ENCODE assay signal across 12 mouse cellular contexts in genomic region chr17:67011836-67012583, GRCm38 (mm10).
A peak's percentile ranks its signal among the peaks of the same experiment; 100 is the strongest.
DNase-seq lines count a peak whose midpoint lies in the region; ATAC-seq and TF ChIP-seq lines count a peak whose summit lies in the region.
"Had no signal": no experiment of that assay in that cellular context is flagged by ENCODE, and none has a peak within 500 bp of the region (broad histone marks: within the 10 kb centered on the region; RNA-seq: fewer than 3 reads in every experiment).

No protein-coding gene starts in this region.

- no peak overlapping the region for H3K4me3 ChIP-seq in kidney, embryonic 15.5 days (replicated peaks)
- no peak overlapping the region for H3K4me3 ChIP-seq in kidney, adult 2 months (ENCODE audit: insufficient read depth, low read depth, low read length)
- H3K4me3 ChIP-seq: heart, adult 2 months had no signal

- H3K36me3 ChIP-seq in kidney, embryonic 15.5 days, result no peaks in the 10 kb centered on the region
- no peaks in the 10 kb centered on the region for H3K36me3 ChIP-seq in kidney, adult 2 months (ENCODE audit: control insufficient read depth, insufficient read depth, low read length)

- TF ChIP-seq CTCF in kidney, adult 2 months (conservative IDR thresholded peaks at IDR 0.05; ENCODE audit: insufficient read depth, insufficient read length, low read depth, low read length), result no peak

- H3K27me3 ChIP-seq in kidney, embryonic 15.5 days, result no peaks in the 10 kb centered on the region
- no peaks in the 10 kb centered on the region for H3K27me3 ChIP-seq in kidney, adult 2 months (replicated peaks; ENCODE audit: control insufficient read depth, insufficient read depth, low read length)

- no peaks in the 10 kb centered on the region for H3K4me1 ChIP-seq in kidney, embryonic 15.5 days
- no peaks in the 10 kb centered on the region for H3K4me1 ChIP-seq in kidney, adult 2 months (ENCODE audit: control insufficient read depth, insufficient read depth, low read length)

- no peaks in the 10 kb centered on the region for H3K9me3 ChIP-seq in kidney, embryonic 15.5 days (replicated peaks)

- H3K4me2 ChIP-seq in kidney, embryonic 15.5 days, result no peak overlapping the region
- H3K4me2 ChIP-seq: lung, embryonic 14.5 days had no signal

- WGBS in kidney, embryonic 15.5 days, result 93% methylated on average over 6 of the region's 6 CpGs
- 93% methylated on average over 6 of the region's 6 CpGs for WGBS in kidney, adult 2 months

- H3K9ac ChIP-seq in kidney, embryonic 15.5 days, result no peak overlapping the region
- H3K9ac ChIP-seq: lung, embryonic 14.5 days had no signal

- no peak for ATAC-seq in inflammation-experienced regulatory T-cells, adult 6 months
- no peak for ATAC-seq in kidney, embryonic 15.5 days (replicated peaks; ENCODE audit: low FRiP score)

- H3K27ac ChIP-seq in kidney, embryonic 15.5 days, result no peak overlapping the region
- no peak overlapping the region for H3K27ac ChIP-seq in kidney, adult 2 months (ENCODE audit: insufficient read depth, low read depth, low read length)
- H3K27ac ChIP-seq: heart, adult 2 months had no signal

- no peak for TF ChIP-seq POLR2A in kidney, adult 2 months (IDR thresholded peaks at IDR 0.05; ENCODE audit: low read depth, low read length)

- peak; percentile 88 for DNase-seq in right cerebral cortex, adult 18-20 months
- DNase-seq in right cerebral cortex, postnatal 4 days, result no peak
- DNase-seq in frontal cortex, postnatal 14 days (ENCODE audit: low spot score in 2 of 2), result peak; percentile 42 to 50
- DNase-seq in left cerebral cortex, adult 9 months (ENCODE audit: low spot score in 2 of 2), result peak; percentile 84 to 87
- DNase-seq in kidney, adult 2 months, result no peak
- DNase-seq: heart, adult 2 months; kidney, adult 11 months; lung, embryonic 14.5 days; midbrain, embryonic 14.5 days; thymus, postnatal 36 days had no signal

Comparison
In these comparisons a context has a peak if more than half of its experiments do, and no peak if none do; other contexts are left out.
1. DNase-seq: peak in right cerebral cortex, adult 18-20 months (single experiment), frontal cortex, postnatal 14 days (2 of 2) and left cerebral cortex, adult 9 months (2 of 2); none in right cerebral cortex, postnatal 4 days (single experiment) and kidney, adult 2 months (single experiment).